Mouse (Mus musculus): Measurements from ENCODE around the gene Parp8. TPM values are rescaled to one million over a fixed set of nuclear protein-coding genes. Genes with fewer than 3 reads are reported as not detected.

Gene Parp8
- total RNA-seq, 2 experiments from 2014 or later: 15.1 to 17.1 TPM

GRCm38 (mm10) chr13:117018676-117019075, 6.7 kb downstream of the Parp8 start:
- no peak for DNase-seq

- no peak for DNase-seq
Measured at GRCm38 (mm10) chr13:117013516-117013915, 11.8 kb downstream of the Parp8 start.

GRCm38 (mm10) chr13:117012031-117012430, 13.3 kb downstream of the Parp8 start:
- no peak for DNase-seq

GRCm38 (mm10) chr13:117010143-117010542, 15.2 kb downstream of the Parp8 start:
- no peak for DNase-seq

- no peak for DNase-seq
Measured at GRCm38 (mm10) chr13:117008021-117009015, 17.0 kb downstream of the Parp8 start.

- no peak for DNase-seq
Measured at GRCm38 (mm10) chr13:117007566-117007965, 17.8 kb downstream of the Parp8 start.

- no peak for DNase-seq
Measured at GRCm38 (mm10) chr13:117006638-117007037, 18.7 kb downstream of the Parp8 start.

GRCm38 (mm10) chr13:117000493-117000892, 24.8 kb downstream of the Parp8 start:
- DNase-seq: no peak

- no peak for DNase-seq
Measured at GRCm38 (mm10) chr13:116991560-116991959, 33.8 kb downstream of the Parp8 start.

- DNase-seq: no peak
Measured at GRCm38 (mm10) chr13:116990327-116990726, 35.0 kb downstream of the Parp8 start.

- DNase-seq: no peak
Measured at GRCm38 (mm10) chr13:116988706-116989105, 36.6 kb downstream of the Parp8 start.

GRCm38 (mm10) chr13:116988208-116988607, 37.1 kb downstream of the Parp8 start:
- no peak for DNase-seq

GRCm38 (mm10) chr13:116987284-116987683, 38.1 kb downstream of the Parp8 start:
- DNase-seq: no peak

- DNase-seq: no peak
Measured at GRCm38 (mm10) chr13:116986658-116987057, 38.7 kb downstream of the Parp8 start.

- DNase-seq: no peak
Measured at GRCm38 (mm10) chr13:116974081-116974860, 51.1 kb downstream of the Parp8 start.

- no peak for DNase-seq
Measured at GRCm38 (mm10) chr13:116973491-116973890, 51.8 kb downstream of the Parp8 start.

- no peak for DNase-seq
Measured at GRCm38 (mm10) chr13:116972036-116972611, 53.2 kb downstream of the Parp8 start.

- no peak for DNase-seq
Measured at GRCm38 (mm10) chr13:116970706-116971428, 54.5 kb downstream of the Parp8 start.

GRCm38 (mm10) chr13:116969650-116970049, 55.7 kb downstream of the Parp8 start:
- DNase-seq: no peak

GRCm38 (mm10) chr13:116968906-116969305, 56.4 kb downstream of the Parp8 start:
- no peak for DNase-seq

- DNase-seq: no peak
Measured at GRCm38 (mm10) chr13:116967459-116967858, 57.9 kb downstream of the Parp8 start.

All from heart, postnatal 4 days (tissue).